Mouse (Mus musculus) fibroblast of lung, adult 2 months (primary cell): ENCODE measurements around the gene Lamc1.
"Not testable (repeated sequence)": the region's sequence is repeated elsewhere in the genome, so short reads cannot be mapped to it uniquely, and the experiment has no call there.

Source experiments
- DNase-seq: peaks from one replicate; pipeline ENCODE4 v3.0.0-alpha.2; 2011; ENCODE audit warnings: low read depth

Lamc1 gene

GRCm38 (mm10) chr1:153331796-153332443, 666 bp downstream of the Lamc1 start:
- DNase-seq, result no peak

DNA sequence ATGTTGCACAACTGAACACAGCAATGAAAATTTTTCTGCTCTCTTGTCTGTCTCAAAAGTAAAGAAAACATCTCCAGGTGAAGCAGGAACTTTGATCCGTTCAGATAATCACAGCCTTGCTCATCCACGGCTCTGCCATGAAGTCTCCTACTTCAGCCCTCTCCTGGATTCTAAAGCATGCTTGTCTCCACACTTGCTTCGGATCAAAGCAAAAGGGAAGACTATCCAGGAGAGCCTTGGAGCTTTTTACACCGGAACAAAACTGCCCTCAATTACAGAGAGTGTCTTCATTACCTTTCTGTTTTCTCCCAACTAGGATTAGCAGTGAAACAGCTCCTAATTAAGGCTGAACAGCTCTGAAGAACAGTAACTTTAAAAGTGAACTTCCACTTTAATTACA, 1.4 kb downstream of the Lamc1 start:
- DNase-seq, result no peak

DNA sequence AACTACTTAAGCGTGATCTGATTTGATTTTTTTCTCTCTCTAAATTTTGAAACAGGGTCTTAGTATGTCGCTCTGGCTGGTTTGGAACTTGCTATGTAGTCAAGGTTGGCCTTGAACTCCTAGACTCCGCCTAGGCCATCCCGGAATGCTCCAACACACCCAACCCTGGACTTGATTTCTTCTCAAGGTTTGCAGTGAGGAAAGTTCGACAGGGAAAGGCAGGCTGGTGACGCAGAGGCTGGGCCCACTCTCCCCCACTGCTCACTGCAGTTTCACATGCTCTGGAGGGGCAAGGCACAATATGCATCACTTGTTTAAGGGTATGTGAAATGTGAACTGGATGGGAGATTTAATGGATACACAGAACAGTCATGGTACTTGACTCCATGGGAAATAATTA, 3.3 kb downstream of the Lamc1 start:
- DNase-seq, result no peak

DNA sequence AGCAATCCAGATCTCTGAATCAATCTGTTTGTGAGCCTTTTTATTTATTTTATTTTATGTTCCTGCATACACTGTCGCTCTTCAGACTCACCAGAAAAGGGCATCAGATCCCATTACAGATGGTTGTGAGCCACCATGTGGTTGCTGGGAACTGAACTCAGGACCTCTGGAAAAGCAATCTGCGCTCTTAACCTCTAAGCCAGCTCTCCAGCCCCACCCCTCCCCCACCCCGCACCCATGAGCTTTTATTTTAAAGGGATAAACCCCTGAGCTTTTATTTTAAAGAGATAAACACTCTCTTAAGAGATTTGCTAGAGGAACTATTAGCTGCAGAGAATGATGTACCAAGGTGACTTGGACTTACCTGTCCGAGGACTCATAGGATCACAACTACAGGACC, 5.5 kb downstream of the Lamc1 start:
- no peak for DNase-seq

GRCm38 (mm10) chr1:153326226-153326625, 6.4 kb downstream of the Lamc1 start:
- no peak for DNase-seq

DNA sequence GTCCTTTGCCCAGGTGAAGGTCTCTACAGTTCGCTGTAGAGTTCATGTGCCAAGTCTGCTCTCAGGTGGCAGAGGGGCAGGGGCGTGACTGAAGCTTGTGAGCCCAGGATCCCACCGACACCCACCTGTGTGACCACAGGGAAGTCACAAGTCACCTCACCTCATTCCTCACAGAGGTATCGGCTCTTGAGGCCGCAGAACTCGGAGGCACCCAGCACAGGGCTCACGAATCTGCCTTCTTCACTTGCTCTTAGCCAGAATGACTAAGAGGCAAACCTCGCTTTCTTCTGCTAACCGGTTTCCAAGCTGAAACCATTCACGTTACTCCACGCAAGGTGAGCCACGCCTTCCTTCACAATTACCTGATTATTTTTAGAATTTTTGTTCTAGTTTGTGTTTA, 11.2 kb downstream of the Lamc1 start:
- no peak for DNase-seq

- DNase-seq, result no peak
Observed at GRCm38 (mm10) chr1:153320554-153321147, 11.9 kb downstream of the Lamc1 start.

GRCm38 (mm10) chr1:153320121-153320520, 12.5 kb downstream of the Lamc1 start:
- no peak for DNase-seq

DNA sequence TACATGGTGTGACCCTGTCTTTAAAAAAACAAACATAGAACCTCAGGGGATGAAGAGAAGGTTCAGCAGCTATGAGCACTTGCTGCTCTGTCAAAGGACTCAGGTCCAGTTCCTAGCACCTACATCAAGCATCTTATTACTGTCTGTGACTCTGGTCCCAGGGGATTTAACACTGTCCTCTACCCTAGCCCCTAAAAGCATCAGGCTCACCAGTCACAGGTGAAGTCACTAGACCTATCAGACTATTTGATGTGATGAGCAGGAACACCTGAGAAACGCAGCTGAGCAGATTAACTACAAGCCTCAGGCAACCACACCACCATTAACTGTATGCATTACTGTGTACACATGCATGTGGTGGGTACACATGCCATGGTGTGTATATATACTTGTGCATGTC, 13.8 kb downstream of the Lamc1 start:
- DNase-seq, result no peak

GRCm38 (mm10) chr1:153318287-153318686, 14.3 kb downstream of the Lamc1 start:
- no peak for DNase-seq

- DNase-seq, result no peak
Observed at GRCm38 (mm10) chr1:153317486-153318260, 14.9 kb downstream of the Lamc1 start.

DNA sequence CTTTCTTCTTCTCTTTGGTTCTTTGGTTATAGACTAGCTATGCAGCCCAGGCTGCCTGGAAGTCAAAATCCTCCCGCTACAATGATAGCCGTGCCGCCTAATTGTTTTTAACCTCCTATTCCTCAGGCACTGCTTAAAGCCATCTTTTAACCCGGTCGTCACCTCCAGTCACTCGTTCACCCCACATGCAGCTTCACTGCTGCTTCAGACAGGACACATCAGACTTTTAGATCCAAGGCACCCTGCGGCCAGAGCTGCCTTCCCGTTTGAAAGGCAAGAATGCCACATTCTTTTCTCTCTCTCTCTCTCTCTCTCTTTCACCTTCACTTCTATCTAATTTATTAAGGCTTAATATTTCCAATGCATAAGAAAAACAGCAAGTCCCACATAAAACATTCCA, 15.6 kb downstream of the Lamc1 start:
- DNase-seq, result no peak

- DNase-seq, result no peak
Observed at GRCm38 (mm10) chr1:153316286-153316685, 16.3 kb downstream of the Lamc1 start.

- DNase-seq, result no peak
Observed at GRCm38 (mm10) chr1:153315121-153315520, 17.5 kb downstream of the Lamc1 start.

GRCm38 (mm10) chr1:153312992-153313391, 19.6 kb downstream of the Lamc1 start:
- no peak for DNase-seq

DNA sequence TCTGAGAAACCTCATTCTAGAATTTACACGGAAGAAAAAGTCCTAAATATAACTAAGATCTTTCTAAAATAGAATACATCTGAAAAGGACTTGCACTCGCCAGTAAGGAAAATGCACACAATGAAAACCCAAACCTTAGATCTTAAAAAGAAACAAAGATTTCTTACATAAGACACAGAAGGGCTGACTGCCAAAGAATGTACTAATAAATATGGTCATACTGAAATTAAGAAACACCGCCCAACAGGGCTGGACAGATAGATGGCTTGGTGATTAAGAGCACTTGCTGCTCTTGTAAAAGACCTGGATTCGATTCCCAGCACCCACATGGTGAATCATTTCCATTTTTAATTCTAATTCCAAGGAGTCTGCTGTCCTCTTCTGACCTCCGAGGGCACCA, 22.4 kb downstream of the Lamc1 start:
- DNase-seq, result no peak

- DNase-seq, result no peak
Observed at GRCm38 (mm10) chr1:153309310-153309709, 23.3 kb downstream of the Lamc1 start.

GRCm38 (mm10) chr1:153308915-153309296, 23.7 kb downstream of the Lamc1 start:
- DNase-seq, result no peak

GRCm38 (mm10) chr1:153308179-153308914, 24.2 kb downstream of the Lamc1 start:
- peak; percentile 83 for DNase-seq

- DNase-seq, result no peak
Observed at GRCm38 (mm10) chr1:153307509-153308178, 24.9 kb downstream of the Lamc1 start.

- not testable (repeated sequence) for DNase-seq
Observed at GRCm38 (mm10) chr1:153305728-153306127, 26.9 kb downstream of the Lamc1 start.

DNA sequence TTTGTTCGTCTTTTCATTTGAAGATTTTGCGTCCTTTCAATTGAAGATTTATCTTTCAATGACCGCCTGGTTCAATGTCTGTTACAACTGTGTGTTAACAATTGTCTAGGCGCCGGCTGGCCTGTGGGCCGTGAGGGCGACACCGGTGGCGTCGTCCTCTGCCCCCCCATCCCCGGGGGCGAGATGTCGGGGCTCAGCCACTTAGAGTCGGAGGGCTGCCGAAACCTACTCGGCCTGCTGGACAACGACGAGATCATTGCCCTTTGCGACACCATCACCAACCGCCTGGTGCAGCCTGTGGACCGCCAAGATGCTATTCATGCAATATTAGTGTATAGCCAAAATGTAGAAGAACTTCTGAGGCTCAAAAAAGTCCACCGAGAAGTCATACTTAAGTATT, 27.3 kb downstream of the Lamc1 start:
- DNase-seq, result not testable (repeated sequence)
